Mouse (Mus musculus) monocyte, adult 59 days (primary cell): ENCODE results near the gene Rpf1. TPM values are rescaled to one million over a fixed set of nuclear protein-coding genes. Genes with fewer than 3 reads are reported as not detected.

Experiments used
- total RNA-seq, 2 experiments: library from RNA; stranded (reverse); gene quantifications; one replicate each; pipeline ENCODE4 v1.2.4; 2023

The Rpf1 gene
- 10 to 100 TPM; 52.3 to 61.4 TPM for total RNA-seq

DNA sequence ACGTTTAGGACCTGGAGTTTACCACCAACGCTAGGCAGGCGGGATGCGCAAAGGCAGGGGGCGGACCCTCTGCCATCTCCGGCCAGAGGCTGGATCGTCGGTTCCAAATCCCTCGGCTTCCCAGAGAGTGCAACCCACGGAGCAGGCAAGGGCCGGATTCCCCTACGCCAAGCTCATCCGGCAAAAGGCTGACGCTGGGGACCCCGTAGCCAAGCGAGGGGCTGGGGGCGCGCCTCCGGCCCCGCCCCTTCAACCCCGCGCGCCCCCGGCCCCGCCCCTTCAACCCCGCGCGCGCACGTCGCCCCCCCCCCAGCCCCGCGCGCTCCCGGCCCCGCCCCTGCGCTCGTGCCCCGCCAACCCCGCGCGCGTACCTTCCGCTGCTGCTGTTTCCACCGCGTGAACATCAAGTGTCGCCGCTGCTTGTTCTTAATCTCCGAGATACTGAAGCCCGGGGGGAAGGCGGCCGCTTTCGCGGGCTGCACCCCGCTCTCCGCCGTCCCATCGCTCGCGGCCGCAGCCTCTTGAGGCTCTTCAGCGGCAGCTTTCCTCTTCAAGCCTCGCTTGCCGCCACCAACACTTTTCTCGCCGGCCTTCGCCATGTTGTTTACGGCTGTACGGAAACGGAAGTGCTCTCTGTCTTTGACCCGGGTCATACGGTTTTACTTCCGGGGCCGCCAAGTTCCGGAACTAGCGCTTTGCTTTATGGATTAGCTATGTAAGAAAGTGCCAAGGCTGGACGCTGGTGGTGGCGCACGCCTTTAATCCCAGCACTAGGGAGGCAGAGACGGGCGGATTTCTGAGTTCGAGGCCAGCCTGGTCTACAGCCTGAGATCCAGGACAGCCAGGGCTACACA is at the start of gene Rpf1:
TSS of gene Rpf1 (minus strand) at position 632 of the 854 bp plus-strand sequence.

DNA sequence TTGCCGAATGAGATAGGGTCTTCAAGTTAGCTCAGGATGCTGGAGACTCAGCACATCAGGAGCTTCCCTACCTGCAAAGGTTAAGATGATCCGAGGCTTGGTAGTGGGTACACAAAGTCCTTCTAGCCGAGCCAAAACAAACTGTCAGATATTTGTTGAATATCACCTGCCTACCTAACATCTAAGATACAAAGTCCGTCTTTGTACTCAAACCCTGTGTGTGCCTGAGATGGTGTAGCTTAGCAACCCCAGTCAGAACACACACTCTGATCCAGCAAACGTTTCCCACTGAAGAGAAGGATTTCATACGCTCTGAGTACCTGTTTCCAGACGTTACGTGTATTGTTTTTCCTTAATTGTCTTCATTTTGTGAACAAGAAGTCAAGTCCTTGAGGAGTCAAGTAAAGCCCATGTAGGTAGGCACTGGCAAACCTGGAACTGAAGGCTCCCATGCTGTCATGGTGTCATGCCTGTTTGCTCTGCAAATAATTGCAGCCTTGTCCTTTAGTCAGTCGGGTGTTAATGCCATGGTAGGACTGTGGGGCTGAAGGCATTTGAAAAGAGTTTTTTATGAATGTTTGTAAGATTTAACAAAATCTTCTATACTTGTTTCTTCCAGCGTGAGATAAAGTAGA is 49.0 kb upstream of the Rpf1 start, which contains the start of gene Uox:
TSS of gene Uox (plus strand) at position 279 of the 635 bp plus-strand sequence.

DNA sequence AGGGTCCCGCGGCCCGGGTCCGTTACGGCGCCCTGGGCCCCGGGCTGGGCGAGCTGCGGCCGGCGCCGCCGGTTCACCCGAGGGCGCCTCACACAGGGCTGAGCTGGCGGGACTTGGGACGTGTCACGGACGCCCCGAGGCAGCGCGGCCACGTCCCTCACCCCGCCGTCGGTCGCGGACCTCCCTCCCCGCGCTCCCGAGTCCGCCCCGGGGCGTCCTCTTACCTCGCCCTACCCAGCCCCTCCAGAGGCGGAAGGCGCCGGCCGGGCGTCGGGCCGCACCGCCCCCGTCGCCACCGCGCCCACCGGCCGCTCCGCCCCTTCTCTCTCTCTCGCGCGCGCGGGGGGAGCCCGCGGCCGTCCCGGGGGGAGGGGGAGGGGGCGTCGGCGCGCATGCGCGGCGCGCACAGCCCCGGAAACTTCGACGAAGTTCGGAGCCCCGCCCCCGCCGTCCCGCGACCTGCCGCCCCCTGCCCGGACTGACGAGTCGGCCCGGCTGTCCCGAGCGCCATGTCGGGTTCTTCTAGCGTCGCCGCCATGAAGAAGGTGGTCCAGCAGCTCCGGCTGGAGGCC is 21.7 kb downstream of the Rpf1 start, which contains the start of the genes Spata1 and Gng5:
TSS of gene Spata1 (minus strand) at position 323 of the 572 bp plus-strand sequence.
TSS of gene Gng5 (plus strand) at position 377 of the 572 bp plus-strand sequence.

Other genes starting within 250 kb of the Rpf1 start
- 1 to 10 TPM; 1.8 to 2.2 TPM for gene Ssx2ip, start 116.8 kb downstream of the Rpf1 start, total RNA-seq
- 10 to 100 TPM; 22.6 to 23.7 TPM for gene Ctbs, start 71.6 kb downstream of the Rpf1 start, total RNA-seq
- gene Spata1, start 21.7 kb downstream of the Rpf1 start, total RNA-seq = 1 to 10 TPM; 4.3 TPM
- gene Gng5, start 21.6 kb downstream of the Rpf1 start, total RNA-seq = 100 to 1,000 TPM; 287 to 290 TPM
- gene Uox, start 49.0 kb upstream of the Rpf1 start, total RNA-seq = not detected
- not detected for gene Dnase2b, start 94.2 kb upstream of the Rpf1 start, total RNA-seq
- not detected for gene 4930503B20Rik, start 129.9 kb upstream of the Rpf1 start, total RNA-seq
- not detected for gene Samd13, start 164.2 kb upstream of the Rpf1 start, total RNA-seq